Comparison of ENCODE assay signal across 20 mouse cellular contexts in genomic region chr7:130205140-130205539, GRCm38 (mm10).
A peak's percentile ranks its signal among the peaks of the same experiment; 100 is the strongest.
DNase-seq lines count a peak whose midpoint lies in the region; ATAC-seq and TF ChIP-seq lines count a peak whose summit lies in the region.
"Had no signal": no experiment of that assay in that cellular context is flagged by ENCODE, and none has a peak within 500 bp of the region (broad histone marks: within the 10 kb centered on the region; RNA-seq: fewer than 3 reads in every experiment).

No protein-coding gene starts in this region.

- no peak overlapping the region for H3K27ac ChIP-seq in forebrain, embryonic 11.5 days (ENCODE audit: low read depth, low read length)
- no peak overlapping the region for H3K27ac ChIP-seq in forebrain, postnatal 0 days (ENCODE audit: low read depth, low read length)
- H3K27ac ChIP-seq in lung, embryonic 14.5 days (ENCODE audit: low read depth), result peak overlapping the region; percentile 58; the same call in 1 of the 2 replicates
- H3K27ac ChIP-seq in embryonic fibroblast, embryonic 13.5 days (ENCODE audit: insufficient read depth, low read length), result peak overlapping the region; percentile 56
- H3K27ac ChIP-seq: heart, adult 2 months; heart, embryonic 15.5 days had no signal

- no peak overlapping the region for H3K4me2 ChIP-seq in forebrain, embryonic 11.5 days (ENCODE audit: low read depth, low read length, severe bottlenecking)
- no peak overlapping the region for H3K4me2 ChIP-seq in forebrain, postnatal 0 days (ENCODE audit: low read depth)
- no peak overlapping the region for H3K4me2 ChIP-seq in lung, embryonic 14.5 days
- H3K4me2 ChIP-seq: heart, embryonic 15.5 days had no signal

- H3K4me3 ChIP-seq in forebrain, embryonic 11.5 days (ENCODE audit: low read depth, low read length), result no peak overlapping the region
- H3K4me3 ChIP-seq in forebrain, postnatal 0 days (ENCODE audit: low read depth, low read length), result no peak overlapping the region
- H3K4me3 ChIP-seq in lung, embryonic 14.5 days (ENCODE audit: low read depth, low read length), result no peak overlapping the region
- no peak overlapping the region for H3K4me3 ChIP-seq in embryonic fibroblast, embryonic 13.5 days (ENCODE audit: insufficient read depth, low read length)
- H3K4me3 ChIP-seq: heart, adult 2 months; heart, embryonic 15.5 days had no signal

- TF ChIP-seq CTCF in forebrain, postnatal 0 days (IDR thresholded peaks at IDR 0.05; ENCODE audit: low read depth), result no peak
- no peak for TF ChIP-seq CTCF in lung, embryonic 14.5 days (IDR thresholded peaks at IDR 0.05; ENCODE audit: low read depth)
- TF ChIP-seq CTCF in embryonic fibroblast, embryonic 13.5 days (IDR thresholded peaks at IDR 0.05; ENCODE audit: borderline replicate concordance, insufficient read depth, low read length), result no peak

- DNase-seq in forebrain, embryonic 11.5 days (ENCODE audit: low spot score), result peak; percentile 44
- no peak for DNase-seq in forebrain, postnatal 0 days
- no peak for DNase-seq in lung, embryonic 14.5 days
- no peak for DNase-seq in lung, postnatal 14 days
- no peak for DNase-seq in adrenal gland, postnatal 25 days
- DNase-seq: adrenal gland, postnatal 36 days; cerebellum, adult 11-12 months; cerebellum, postnatal 14 days; gastrocnemius, postnatal 10 days; heart, adult 2 months; kidney, adult 8-10 months; liver; retina, postnatal 1 day; right cerebral cortex, postnatal 4 days; thymus, postnatal 25 days had no signal

- peaks cover 23% of the 10 kb centered on the region for H3K4me1 ChIP-seq in forebrain, embryonic 11.5 days (replicated peaks; ENCODE audit: control insufficient read depth, insufficient read depth, low read length)
- H3K4me1 ChIP-seq in forebrain, postnatal 0 days (ENCODE audit: insufficient read depth), result no peaks in the 10 kb centered on the region
- H3K4me1 ChIP-seq in lung, embryonic 14.5 days (ENCODE audit: insufficient read depth), result peaks cover 3% of the 10 kb centered on the region; the same call in 1 of the 2 replicates
- H3K4me1 ChIP-seq in embryonic fibroblast, embryonic 13.5 days (ENCODE audit: control insufficient read depth, insufficient read depth, low read length), result peaks cover 9% of the 10 kb centered on the region

- TF ChIP-seq POLR2A in embryonic fibroblast, embryonic 13.5 days (IDR thresholded peaks at IDR 0.05; ENCODE audit: low read depth, low read length), result no peak

- WGBS in forebrain, embryonic 11.5 days, result 82% methylated on average over 7 of the region's 7 CpGs
- WGBS in forebrain, postnatal 0 days, result 82% methylated on average over 7 of the region's 7 CpGs
- 74% methylated on average over 7 of the region's 7 CpGs for WGBS in lung, embryonic 14.5 days

- H3K36me3 ChIP-seq in forebrain, embryonic 11.5 days (ENCODE audit: control insufficient read depth, insufficient read depth, low read length), result no peaks in the 10 kb centered on the region
- no peaks in the 10 kb centered on the region for H3K36me3 ChIP-seq in forebrain, postnatal 0 days (ENCODE audit: insufficient read depth)
- peaks cover 46% of the 10 kb centered on the region for H3K36me3 ChIP-seq in lung, embryonic 14.5 days (ENCODE audit: insufficient read depth)
- H3K36me3 ChIP-seq: heart, embryonic 15.5 days had no signal

- no peaks in the 10 kb centered on the region for H3K27me3 ChIP-seq in forebrain, embryonic 11.5 days (ENCODE audit: control insufficient read depth, insufficient read depth, low read length)
- no peaks in the 10 kb centered on the region for H3K27me3 ChIP-seq in forebrain, postnatal 0 days (ENCODE audit: insufficient read depth, low read length)
- H3K27me3 ChIP-seq in lung, embryonic 14.5 days (ENCODE audit: insufficient read depth, low read length), result no peaks in the 10 kb centered on the region
- H3K27me3 ChIP-seq: heart, embryonic 15.5 days had no signal

- no peaks in the 10 kb centered on the region for H3K9me3 ChIP-seq in forebrain, embryonic 11.5 days (ENCODE audit: control insufficient read depth, low read length)
- H3K9me3 ChIP-seq in forebrain, postnatal 0 days (ENCODE audit: low read length), result no peaks in the 10 kb centered on the region
- H3K9me3 ChIP-seq in lung, embryonic 14.5 days (ENCODE audit: low read depth, low read length), result no peaks in the 10 kb centered on the region
- H3K9me3 ChIP-seq: heart, embryonic 15.5 days had no signal

- no peak for ATAC-seq in forebrain, embryonic 11.5 days (replicated peaks; ENCODE audit: low FRiP score)
- no peak for ATAC-seq in forebrain, postnatal 0 days
- ATAC-seq in lung, embryonic 14.5 days (ENCODE audit: insufficient read depth), result no peak
- no peak for ATAC-seq in megakaryocyte, adult 5-6 weeks (ENCODE audit: poor library complexity, severe bottlenecking)
- ATAC-seq: CD4-positive, CD25-positive, alpha-beta regulatory T cell, adult 4 months; inflammation-experienced regulatory T-cells, adult 6 months had no signal

- no peak overlapping the region for H3K9ac ChIP-seq in forebrain, embryonic 11.5 days (ENCODE audit: low read length)
- no peak overlapping the region for H3K9ac ChIP-seq in forebrain, postnatal 0 days
- no peak overlapping the region for H3K9ac ChIP-seq in lung, embryonic 14.5 days
- H3K9ac ChIP-seq: heart, embryonic 15.5 days had no signal

Comparison
In these comparisons a context has a peak if more than half of its experiments do, and no peak if none do; other contexts are left out.
1. H3K27ac ChIP-seq: peak in lung, embryonic 14.5 days (single experiment) and embryonic fibroblast, embryonic 13.5 days (single experiment); none in forebrain, embryonic 11.5 days (single experiment) and forebrain, postnatal 0 days (single experiment).